Mouse (Mus musculus): ENCODE data around the gene Uba1. TPM values are rescaled to one million over a fixed set of nuclear protein-coding genes. Genes with fewer than 3 reads are reported as not detected.
A peak's percentile ranks its signal among the peaks of the same experiment; 100 is the strongest.
"Not testable (repeated sequence)": the region's sequence is repeated elsewhere in the genome, so short reads cannot be mapped to it uniquely, and the experiment has no call there.

The Uba1 gene
- polyA plus RNA-seq, 1 experiment from 2014 or later = 394 TPM

- H3K4me2 ChIP-seq = peak within 1 kb of the TSS; percentile 66
- ATAC-seq (ENCODE audit: low FRiP score) = peak; percentile 94
- H3K27me3 ChIP-seq = no peaks in the 10 kb centered on the region
- H3K36me3 ChIP-seq = peaks cover 17% of the 10 kb centered on the region
- no peaks in the 10 kb centered on the region for H3K9me3 ChIP-seq
- peak within 1 kb of the TSS; percentile 63 for H3K4me3 ChIP-seq
- peak within 1 kb of the TSS; percentile 96 for H3K27ac ChIP-seq
- WGBS = 19% methylated on average over 16 of the region's 16 CpGs
- H3K4me1 ChIP-seq (replicated peaks) = peaks cover 27% of the 10 kb centered on the region
- peak within 1 kb of the TSS; percentile 84 for H3K9ac ChIP-seq
These were observed 29.5 kb downstream of the Uba1 start, which contains the start of gene Cdk16 for GRCm38 (mm10) chrX:20687519-20688067. Cdk16 (plus strand) TSS chrX:20687954.

GRCm38 (mm10) chrX:20688068-20688547 is 30.0 kb downstream of the Uba1 start:
- peak overlapping the region; percentile 84 for H3K9ac ChIP-seq
- ATAC-seq (ENCODE audit: low FRiP score) = peak; percentile 94
- WGBS = 27% methylated on average over 33 of the region's 33 CpGs

GRCm38 (mm10) chrX:20688615-20689014 is 30.5 kb downstream of the Uba1 start:
- H3K9me3 ChIP-seq = no peaks in the 10 kb centered on the region
- peak overlapping the region; percentile 63 for H3K4me3 ChIP-seq
- ATAC-seq (ENCODE audit: low FRiP score) = peak; percentile 55
- WGBS = 8% methylated on average over 21 of the region's 35 CpGs
- H3K9ac ChIP-seq = peak overlapping the region; percentile 84
- H3K27ac ChIP-seq = peak overlapping the region; percentile 96
- H3K4me2 ChIP-seq = peak overlapping the region; percentile 66
- H3K36me3 ChIP-seq = peaks cover 17% of the 10 kb centered on the region
- H3K27me3 ChIP-seq = no peaks in the 10 kb centered on the region
- H3K4me1 ChIP-seq (replicated peaks) = peaks cover 27% of the 10 kb centered on the region

More at GRCm38 (mm10) chrX:20688068-20688547, 30.0 kb downstream of the Uba1 start:
- H3K4me2 ChIP-seq = peak overlapping the region; percentile 66
- peaks cover 16% of the 10 kb centered on the region for H3K36me3 ChIP-seq
- peaks cover 27% of the 10 kb centered on the region for H3K4me1 ChIP-seq (replicated peaks)
- no peaks in the 10 kb centered on the region for H3K27me3 ChIP-seq
- peak overlapping the region; percentile 63 for H3K4me3 ChIP-seq
- H3K27ac ChIP-seq = peak overlapping the region; percentile 96
- H3K9me3 ChIP-seq = no peaks in the 10 kb centered on the region

GRCm38 (mm10) chrX:20691566-20691965 is 33.4 kb downstream of the Uba1 start:
- Histone ChIP-seq H3K36me3 (peaks cover 39% of the 10 kb centered on the region), H3K4me3 (no peak overlapping the region), H3K9ac (no peak overlapping the region), H3K9me3 (no peaks in the 10 kb centered on the region), H3K27ac (no peak overlapping the region), H3K27me3 (no peaks in the 10 kb centered on the region), H3K4me1 (replicated peaks) (peaks cover 25% of the 10 kb centered on the region), H3K4me2 (no peak overlapping the region)
- WGBS = 75% methylated on average over 3 of the region's 3 CpGs
- no peak for ATAC-seq (ENCODE audit: low FRiP score)

- ATAC-seq (ENCODE audit: low FRiP score) = no peak
- H3K36me3 ChIP-seq = peaks cover 47% of the 10 kb centered on the region
- H3K27ac ChIP-seq = no peak overlapping the region
- WGBS = 88% methylated on average over 1 of the region's 1 CpGs
- no peaks in the 10 kb centered on the region for H3K9me3 ChIP-seq
- no peaks in the 10 kb centered on the region for H3K27me3 ChIP-seq
- H3K4me3 ChIP-seq = no peak overlapping the region
- H3K9ac ChIP-seq = no peak overlapping the region
- no peak overlapping the region for H3K4me2 ChIP-seq
- peaks cover 20% of the 10 kb centered on the region for H3K4me1 ChIP-seq (replicated peaks)
These were observed 34.5 kb downstream of the Uba1 start for GRCm38 (mm10) chrX:20692616-20693015.

GRCm38 (mm10) chrX:20695842-20696241 is 37.7 kb downstream of the Uba1 start:
- Histone ChIP-seq H3K27me3 (no peaks in the 10 kb centered on the region), H3K9ac (no peak overlapping the region), H3K9me3 (no peaks in the 10 kb centered on the region), H3K36me3 (peaks cover 62% of the 10 kb centered on the region), H3K4me3 (no peak overlapping the region), H3K4me1 (replicated peaks) (peaks cover 3% of the 10 kb centered on the region; the same call in 1 of the 2 replicates), H3K4me2 (no peak overlapping the region), H3K27ac (no peak overlapping the region)
- no peak for ATAC-seq (ENCODE audit: low FRiP score)
- 86% methylated on average over 4 of the region's 4 CpGs for WGBS

GRCm38 (mm10) chrX:20703741-20704290 is 45.7 kb downstream of the Uba1 start, which contains the start of gene Usp11:
Usp11 (plus strand) TSS chrX:20703906.
- 16% methylated on average over 32 of the region's 32 CpGs for WGBS
- Histone ChIP-seq H3K27me3 (no peaks in the 10 kb centered on the region), H3K4me3 (peak within 1 kb of the TSS; percentile 62), H3K9ac (peak within 1 kb of the TSS; percentile 80), H3K27ac (peak within 1 kb of the TSS; percentile 93), H3K36me3 (peaks cover 8% of the 10 kb centered on the region), H3K4me1 (replicated peaks) (no peaks in the 10 kb centered on the region), H3K4me2 (peak within 1 kb of the TSS; percentile 49), H3K9me3 (no peaks in the 10 kb centered on the region)
- peak; percentile 81 for ATAC-seq (ENCODE audit: low FRiP score)

GRCm38 (mm10) chrX:20704295-20705082 is 46.4 kb downstream of the Uba1 start:
- Histone ChIP-seq H3K27ac (peak overlapping the region; percentile 93), H3K9me3 (no peaks in the 10 kb centered on the region), H3K4me2 (peak overlapping the region; percentile 49), H3K4me1 (replicated peaks) (no peaks in the 10 kb centered on the region), H3K27me3 (no peaks in the 10 kb centered on the region), H3K4me3 (peak overlapping the region; percentile 62), H3K9ac (peak overlapping the region; percentile 80), H3K36me3 (peaks cover 2% of the 10 kb centered on the region)
- 18% methylated on average over 32 of the region's 32 CpGs for WGBS
- peak; percentile 91 for ATAC-seq (ENCODE audit: low FRiP score)

GRCm38 (mm10) chrX:20705083-20705402 is 46.9 kb downstream of the Uba1 start:
- Histone ChIP-seq H3K36me3 (no peaks in the 10 kb centered on the region), H3K27me3 (no peaks in the 10 kb centered on the region), H3K4me2 (peak overlapping the region; percentile 49), H3K4me1 (replicated peaks) (no peaks in the 10 kb centered on the region), H3K4me3 (peak overlapping the region; percentile 62), H3K9me3 (no peaks in the 10 kb centered on the region), H3K27ac (no peak overlapping the region), H3K9ac (no peak overlapping the region)
- WGBS = 27% methylated on average over 3 of the region's 3 CpGs
- no peak for ATAC-seq (ENCODE audit: low FRiP score)

- Histone ChIP-seq H3K27ac (no peak overlapping the region), H3K4me3 (no peak overlapping the region), H3K36me3 (no peaks in the 10 kb centered on the region), H3K9me3 (no peaks in the 10 kb centered on the region), H3K27me3 (no peaks in the 10 kb centered on the region), H3K9ac (no peak overlapping the region), H3K4me2 (no peak overlapping the region), H3K4me1 (replicated peaks) (no peaks in the 10 kb centered on the region)
- no peak for ATAC-seq (ENCODE audit: low FRiP score)
- 73% methylated on average over 5 of the region's 5 CpGs for whole genome bisulfite sequencing
These were observed 70.6 kb downstream of the Uba1 start for GRCm38 (mm10) chrX:20728681-20729080.

- not testable (repeated sequence) for H3K9ac ChIP-seq; ATAC-seq (ENCODE audit: low FRiP score); H3K36me3 ChIP-seq; H3K9me3 ChIP-seq; H3K4me2 ChIP-seq; H3K27me3 ChIP-seq; H3K4me3 ChIP-seq; H3K4me1 ChIP-seq (replicated peaks); H3K27ac ChIP-seq
- WGBS = 56% methylated on average over 10 of the region's 10 CpGs
These were observed 71.9 kb downstream of the Uba1 start for GRCm38 (mm10) chrX:20730048-20730447.

All from hindbrain, embryonic 13.5 days (tissue).